In the genomic region with DNA sequence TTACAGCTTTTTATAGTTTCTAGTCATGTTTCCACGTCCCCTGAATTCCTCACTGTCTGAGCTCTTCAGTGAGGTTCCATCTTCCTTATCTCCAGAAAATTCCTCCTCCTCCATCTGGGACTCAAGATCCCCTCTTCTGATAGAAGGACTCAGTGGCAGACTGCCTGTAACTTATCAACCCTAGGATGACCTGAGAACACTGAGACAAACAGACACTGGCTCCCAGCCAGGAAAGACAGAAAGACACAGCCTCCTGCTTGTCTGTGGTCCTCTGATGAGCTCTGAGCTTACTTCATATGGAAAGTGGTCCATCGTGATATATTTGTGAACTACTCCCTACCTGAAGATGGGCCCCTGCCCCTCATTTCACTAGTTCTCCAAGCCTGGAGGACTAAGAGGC, we compare ENCODE assay signal across 24 mouse cellular contexts. TPM values are rescaled to one million over a fixed set of nuclear protein-coding genes. Genes with fewer than 3 reads are reported as not detected.
DNase-seq lines count a peak whose midpoint lies in the region; ATAC-seq lines count a peak whose summit lies in the region.
"Had no signal": no experiment of that assay in that cellular context is flagged by ENCODE, and none has a peak within 500 bp of the region (broad histone marks: within the 10 kb centered on the region; RNA-seq: fewer than 3 reads in every experiment).

No protein-coding gene starts in this region.

- no peaks in the 10 kb centered on the region for H3K36me3 ChIP-seq in heart, embryonic 10.5 days
- H3K36me3 ChIP-seq: forebrain, embryonic 10.5 days; heart, embryonic 13.5 days; hindbrain, embryonic 12.5 days; hindbrain, embryonic 15.5 days; intestine, embryonic 15.5 days had no signal

- DNase-seq in heart, embryonic 10.5 days (ENCODE audit: low spot score) = peak; percentile 58
- no peak for DNase-seq in heart, adult 8-10 months (ENCODE audit: low spot score)
- peak; percentile 36 for DNase-seq in 3T3-L1 (ENCODE audit: low read depth, low spot score)
- DNase-seq in adipocyte (ENCODE audit: low spot score) = peak; percentile 72
- no peak for DNase-seq in right cerebral cortex, postnatal 25 days
- DNase-seq: adrenal gland, postnatal 10 days; adrenal gland, postnatal 36 days; cerebellum, adult 18-20 months; cerebellum, adult 9-10 months; cerebellum, postnatal 14 days; gastrocnemius, postnatal 10 days; gastrocnemius, postnatal 36 days; heart, postnatal 14 days had no signal

- no peak overlapping the region for H3K4me3 ChIP-seq in heart, embryonic 10.5 days
- H3K4me3 ChIP-seq: forebrain, embryonic 10.5 days; forebrain, embryonic 13.5 days; heart, embryonic 13.5 days; hindbrain, embryonic 12.5 days; hindbrain, embryonic 15.5 days; intestine, embryonic 15.5 days had no signal

- H3K27ac ChIP-seq in heart, embryonic 10.5 days = no peak overlapping the region
- H3K27ac ChIP-seq: forebrain, embryonic 10.5 days; forebrain, embryonic 13.5 days; heart, embryonic 13.5 days; hindbrain, embryonic 12.5 days; hindbrain, embryonic 15.5 days; intestine, embryonic 15.5 days had no signal

- H3K4me1 ChIP-seq in heart, embryonic 10.5 days = peaks cover 20% of the 10 kb centered on the region
- H3K4me1 ChIP-seq: hindbrain, embryonic 15.5 days had no signal

- 33% methylated on average over 2 of the region's 2 CpGs for WGBS in heart, embryonic 10.5 days

- no peak for ATAC-seq in megakaryocyte-erythroid progenitor cell, adult 5-6 weeks (replicated peaks; ENCODE audit: low FRiP score, low TSS enrichment, poor library complexity, severe bottlenecking)
- ATAC-seq: activated CD4-positive, CD25-positive, alpha-beta regulatory T cell, adult 4 months; CD4-positive, CD25-positive, alpha-beta regulatory T cell, adult 4 months; forebrain, embryonic 13.5 days; forebrain, embryonic 16.5 days; intestine, embryonic 15.5 days had no signal

- H3K27me3 ChIP-seq in heart, embryonic 10.5 days (ENCODE audit: insufficient read depth, poor library complexity, severe bottlenecking) = no peaks in the 10 kb centered on the region
- H3K27me3 ChIP-seq: forebrain, embryonic 13.5 days; hindbrain, embryonic 12.5 days; intestine, embryonic 15.5 days had no signal

- H3K9me3 ChIP-seq in heart, embryonic 10.5 days = no peaks in the 10 kb centered on the region
- H3K9me3 ChIP-seq: forebrain, embryonic 10.5 days; heart, embryonic 13.5 days; hindbrain, embryonic 12.5 days; hindbrain, embryonic 15.5 days; intestine, embryonic 15.5 days had no signal

RNA-seq across cellular contexts. Expression of gene Tgfa, which starts 40.5 kb away (rescaled TPM):
- 3.2 and 3.7 TPM in 2 replicates for polyA plus RNA-seq in heart, embryonic 10.5 days (2016; fragmentation: Nextera tagmentation; extraction: Ambion mirVana)
- total RNA-seq in heart, adult 8-10 months (2022) = 1 to 10 TPM; 1.3 to 2.7 (median 1.4) TPM
- 0.81 and 3.9 TPM in 2 replicates for total RNA-seq in megakaryocyte-erythroid progenitor cell, adult 5-6 weeks (2014; fragmentation: Nextera tagmentation)
- total RNA-seq in megakaryocyte-erythroid progenitor cell, adult 5-6 weeks (2017) = 0.38 and 2.3 TPM in 2 replicates
- total RNA-seq: granulocyte monocyte progenitor cell, adult 5-6 weeks had no signal
- polyA plus RNA-seq: activated CD4-positive, CD25-positive, alpha-beta regulatory T cell, adult 4 months had no signal

Comparison
In these comparisons a context has a peak if more than half of its experiments do, and no peak if none do; other contexts are left out.
1. DNase-seq: peak in heart, embryonic 10.5 days (single experiment), 3T3-L1 (single experiment) and adipocyte (single experiment); none in heart, adult 8-10 months (single experiment) and right cerebral cortex, postnatal 25 days (single experiment).